ENCODE assay signal across 20 mouse cellular contexts in the genomic region with DNA sequence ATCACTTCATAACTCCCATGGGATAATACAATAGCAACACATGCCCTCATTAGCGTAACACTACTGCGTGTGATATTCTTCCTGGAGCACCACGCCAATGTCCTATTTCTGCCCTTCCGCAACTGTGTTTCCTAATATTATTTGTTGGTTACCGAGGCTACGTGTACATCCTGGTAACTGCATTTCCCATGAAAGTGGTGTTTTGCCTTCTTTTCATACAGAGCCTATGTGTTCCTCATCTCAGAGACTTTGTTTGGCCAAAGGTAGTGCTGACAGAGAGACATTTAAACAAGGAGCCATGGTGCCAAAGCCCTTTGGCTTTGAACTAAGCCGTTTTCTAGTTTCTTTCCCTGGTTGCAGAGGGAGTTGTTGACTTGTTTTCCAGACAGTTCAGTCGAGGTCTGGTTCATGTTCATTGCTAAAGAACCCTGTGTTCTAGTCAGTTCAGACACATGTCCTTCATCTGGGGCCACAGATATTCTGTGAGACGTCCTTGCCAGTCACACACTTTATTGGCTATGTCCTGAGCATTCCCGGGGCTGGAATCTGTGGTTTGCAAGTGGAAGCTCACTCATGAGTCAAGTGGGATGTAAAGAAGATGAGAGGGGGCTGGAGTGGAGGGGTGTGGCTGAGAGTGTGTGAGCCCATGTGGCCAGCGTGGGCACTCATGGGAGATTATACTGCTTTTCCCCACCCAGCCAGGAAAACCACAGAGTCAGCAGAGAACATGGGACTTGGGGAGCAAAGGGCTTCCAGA. TPM values are rescaled to one million over a fixed set of nuclear protein-coding genes. Genes with fewer than 3 reads are reported as not detected.
DNase-seq lines count a peak whose midpoint lies in the region; TF ChIP-seq lines count a peak whose summit lies in the region.
"Had no signal": no experiment of that assay in that cellular context is flagged by ENCODE, and none has a peak within 500 bp of the region (broad histone marks: within the 10 kb centered on the region; RNA-seq: fewer than 3 reads in every experiment).

No protein-coding gene starts in this region.

- WGBS in kidney, adult 2 months = 64% methylated on average over 11 of the region's 11 CpGs

- no peak for TF ChIP-seq CTCF in kidney, adult 2 months (conservative IDR thresholded peaks at IDR 0.05; ENCODE audit: insufficient read depth, insufficient read length, low read depth, low read length)

- no peaks in the 10 kb centered on the region for H3K27me3 ChIP-seq in kidney, adult 2 months (replicated peaks; ENCODE audit: control insufficient read depth, insufficient read depth, low read length)
- H3K27me3 ChIP-seq: neural tube, embryonic 15.5 days had no signal

- peak; percentile 37 for DNase-seq in gastrocnemius, adult 18-20 months (ENCODE audit: low spot score)
- DNase-seq in gastrocnemius, postnatal 36 days = no peak
- DNase-seq in kidney, adult 2 months = peak; percentile 59
- no peak for DNase-seq in kidney, adult 8-10 months
- peak; percentile 41 for DNase-seq in adipocyte (ENCODE audit: low spot score)
- DNase-seq in lung, postnatal 25 days (ENCODE audit: low spot score) = peak; percentile 66
- DNase-seq in thymus, adult 18-20 months = no peak
- no peak for DNase-seq in urinary bladder, postnatal 25 days (ENCODE audit: low spot score)
- DNase-seq: adrenal gland, postnatal 14 days; cerebellum, adult 9-10 months had no signal

- peak overlapping the region; percentile 75 for H3K27ac ChIP-seq in kidney, adult 2 months (ENCODE audit: insufficient read depth, low read depth, low read length)
- H3K27ac ChIP-seq: forebrain, embryonic 10.5 days; limb, embryonic 10.5 days; liver, embryonic 12.5 days; macrophage; midbrain, embryonic 12.5 days; neural tube, embryonic 15.5 days had no signal

- no peak overlapping the region for H3K4me3 ChIP-seq in kidney, adult 2 months (ENCODE audit: insufficient read depth, low read depth, low read length)
- H3K4me3 ChIP-seq: forebrain, embryonic 10.5 days; limb, embryonic 10.5 days; liver, embryonic 12.5 days; midbrain, embryonic 12.5 days; neural tube, embryonic 15.5 days had no signal

- H3K36me3 ChIP-seq in kidney, adult 2 months (ENCODE audit: control insufficient read depth, insufficient read depth, low read length) = no peaks in the 10 kb centered on the region
- H3K36me3 ChIP-seq: forebrain, embryonic 10.5 days; limb, embryonic 10.5 days; liver, embryonic 12.5 days; midbrain, embryonic 12.5 days; neural tube, embryonic 15.5 days had no signal

- intact Hi-C loops in gastrocnemius, postnatal 36 days (cut with DNase I) = no loop called here

- peaks cover 7% of the 10 kb centered on the region; the same call in 1 of the 2 replicates for H3K4me1 ChIP-seq in kidney, adult 2 months (ENCODE audit: control insufficient read depth, insufficient read depth, low read length)
- H3K4me1 ChIP-seq: liver, embryonic 12.5 days had no signal

- TF ChIP-seq POLR2A in kidney, adult 2 months (IDR thresholded peaks at IDR 0.05; ENCODE audit: low read depth, low read length) = no peak

RNA-seq across cellular contexts. Expression of gene Cipc, which starts 10.1 kb away (rescaled TPM):
- total RNA-seq in gastrocnemius, adult 18-20 months (2021) = 10 to 100 TPM; 30.9 to 34.6 TPM
- 10 to 100 TPM; 26.3 to 30.3 TPM for total RNA-seq in gastrocnemius, postnatal 36 days (2021)
- polyA plus RNA-seq in kidney, adult 2 months (2012; rRNA removed) = 28.8 and 34.2 TPM in 2 replicates

RNA-seq across cellular contexts. Expression of gene Irf2bpl, which starts 52.2 kb away (rescaled TPM):
- 10 to 100 TPM; 20.3 to 24.8 TPM for total RNA-seq in gastrocnemius, adult 18-20 months (2021)
- 10 to 100 TPM; 18.6 to 23.7 TPM for total RNA-seq in gastrocnemius, postnatal 36 days (2021)
- polyA plus RNA-seq in kidney, adult 2 months (2012; rRNA removed) = 22.0 and 27.8 TPM in 2 replicates

RNA-seq across cellular contexts. Expression of gene Zdhhc22, which starts 53.5 kb away (rescaled TPM):
- not detected for total RNA-seq in gastrocnemius, adult 18-20 months (2021)
- total RNA-seq in gastrocnemius, postnatal 36 days (2021) = not detected
- polyA plus RNA-seq in kidney, adult 2 months (2012; rRNA removed) = 0.14 TPM in 1 of 2 replicates, not detected in the other
- total RNA-seq: granulocyte monocyte progenitor cell, adult 5-6 weeks; hematopoietic stem cell, adult 5-6 weeks had no signal
- polyA plus RNA-seq: forebrain, embryonic 10.5 days; kidney, embryonic 14.5 days; large intestine, adult 2 months; liver, embryonic 12.5 days; macrophage had no signal

Comparison
In these comparisons a context has a peak if more than half of its experiments do, and no peak if none do; other contexts are left out.
1. DNase-seq: peak in gastrocnemius, adult 18-20 months (single experiment), kidney, adult 2 months (single experiment), adipocyte (single experiment) and lung, postnatal 25 days (single experiment); none in gastrocnemius, postnatal 36 days (0 of 2), kidney, adult 8-10 months (0 of 2), thymus, adult 18-20 months (0 of 2) and urinary bladder, postnatal 25 days (single experiment).